Mouse (Mus musculus): ENCODE measurements at regions not wholly inside any gene's neighbourhood (a gene's known extent, or its start where the extent isn't known, plus 50 kb on each side); places are given as distances from the start of the nearest gene placed in this dataset.

DNA sequence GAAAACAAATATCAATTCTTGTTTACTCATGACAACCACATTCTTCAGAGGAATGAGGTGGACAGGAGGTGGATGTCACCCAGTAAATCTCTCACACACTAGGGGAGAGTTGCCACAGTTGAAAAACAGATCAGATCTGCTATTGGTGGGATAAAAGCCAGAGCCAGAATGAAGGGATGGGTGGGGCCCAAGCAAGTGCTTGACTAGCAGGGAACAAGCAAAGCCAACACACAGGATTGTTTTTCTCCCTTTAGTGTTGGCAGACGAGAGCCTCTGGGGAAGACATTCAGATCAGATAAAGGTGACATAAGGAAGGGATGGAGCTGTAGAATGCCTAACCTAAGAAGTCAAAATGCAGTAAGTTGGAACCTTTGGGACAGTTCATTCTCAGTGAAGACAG lies 153.5 kb upstream of the Usp24 start:
- TF ChIP-seq CTCF (IDR thresholded peaks at IDR 0.05; ENCODE audit: low read depth, low read length) (no peak), POLR2A (IDR thresholded peaks at IDR 0.05; ENCODE audit: extremely low read depth, insufficient read depth, low read length) (no peak)
